In the genomic region with DNA sequence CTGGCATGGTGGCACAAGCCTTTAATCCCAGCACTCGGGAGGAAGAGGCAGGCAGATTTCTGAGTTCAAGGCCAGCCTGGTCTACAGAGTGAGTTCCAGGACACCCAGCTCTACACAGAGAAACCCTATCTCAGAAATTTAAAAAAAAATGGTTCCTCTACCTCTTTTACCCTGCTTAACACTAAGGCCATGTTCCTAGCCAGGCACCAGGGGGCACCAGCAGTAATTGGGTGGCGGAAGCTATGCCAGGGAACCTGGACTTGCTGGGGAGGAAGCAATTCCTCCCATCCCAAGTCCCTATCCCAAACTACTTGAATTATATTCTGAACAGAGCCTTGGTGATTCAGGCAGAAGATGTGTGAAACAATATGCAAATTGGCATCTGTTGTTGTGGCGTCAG, we compare ENCODE assay signal across 16 mouse cellular contexts. TPM values are rescaled to one million over a fixed set of nuclear protein-coding genes. Genes with fewer than 3 reads are reported as not detected.
A peak's percentile ranks its signal among the peaks of the same experiment; 100 is the strongest.
DNase-seq lines count a peak whose midpoint lies in the region; ATAC-seq and TF ChIP-seq lines count a peak whose summit lies in the region.
"Had no signal": no experiment of that assay in that cellular context is flagged by ENCODE, and none has a peak within 500 bp of the region (broad histone marks: within the 10 kb centered on the region; RNA-seq: fewer than 3 reads in every experiment).

No protein-coding gene starts in this region.

- H3K36me3 ChIP-seq in liver, adult 2 months (ENCODE audit: control insufficient read depth, insufficient read depth, low read length) = no peaks in the 10 kb centered on the region
- no peaks in the 10 kb centered on the region for H3K36me3 ChIP-seq in liver, embryonic 12.5 days
- H3K36me3 ChIP-seq: neural tube, embryonic 15.5 days had no signal

- no peak overlapping the region for H3K4me2 ChIP-seq in liver, embryonic 12.5 days
- H3K4me2 ChIP-seq: neural tube, embryonic 15.5 days had no signal

- no peak overlapping the region for H3K27ac ChIP-seq in liver, adult 2 months (replicated peaks; ENCODE audit: insufficient read depth, low read depth, low read length)
- H3K27ac ChIP-seq in liver, embryonic 12.5 days = no peak overlapping the region
- H3K27ac ChIP-seq: neural tube, embryonic 15.5 days had no signal

- WGBS in liver, adult 2 months = 84% methylated on average over 3 of the region's 3 CpGs
- whole genome bisulfite sequencing in liver, embryonic 12.5 days (ENCODE audit: insufficient replicate concordance) = 67% methylated on average over 3 of the region's 3 CpGs

- no peak overlapping the region for H3K9ac ChIP-seq in liver, adult 2 months (ENCODE audit: low read depth, low read length)
- no peak overlapping the region for H3K9ac ChIP-seq in liver, embryonic 12.5 days
- H3K9ac ChIP-seq: neural tube, embryonic 15.5 days had no signal

- H3K9me3 ChIP-seq in liver, embryonic 12.5 days (replicated peaks) = no peaks in the 10 kb centered on the region
- H3K9me3 ChIP-seq: neural tube, embryonic 15.5 days had no signal

- no peak for ATAC-seq in liver, embryonic 12.5 days
- ATAC-seq: midbrain, embryonic 16.5 days; Patski had no signal

- no peaks in the 10 kb centered on the region for H3K4me1 ChIP-seq in liver, adult 2 months (ENCODE audit: control insufficient read depth, insufficient read depth, low read length)
- 0 out of 2 replicates have a peak, but pooled peaks cover 5% of the 10 kb centered on the region for H3K4me1 ChIP-seq in liver, embryonic 12.5 days

- no peak overlapping the region for H3K4me3 ChIP-seq in liver, adult 2 months (ENCODE audit: insufficient read depth, low read depth, low read length)
- no peak overlapping the region for H3K4me3 ChIP-seq in liver, embryonic 12.5 days
- H3K4me3 ChIP-seq: neural tube, embryonic 15.5 days had no signal

- TF ChIP-seq POLR2A in liver, adult 2 months (IDR thresholded peaks at IDR 0.05; ENCODE audit: extremely low read depth, insufficient read depth, low read length) = no peak

- DNase-seq in adrenal gland, postnatal 10 days = peak; percentile 46
- no peak for DNase-seq in adrenal gland, postnatal 4 days (ENCODE audit: low spot score in 2 of 2)
- DNase-seq in liver, adult 2 months (ENCODE audit: extremely low read depth, low read depth, low spot score) = no peak
- DNase-seq in 3T3-L1 (ENCODE audit: low read depth, low spot score) = peak; percentile 25
- DNase-seq in brain, adult 2 months (ENCODE audit: low read depth, low spot score) = peak; percentile 30
- DNase-seq in heart, adult 18-20 months = no peak
- no peak for DNase-seq in layer of hippocampus, postnatal 10 days (ENCODE audit: low spot score in 2 of 2)
- DNase-seq: heart, adult 11 months; heart, postnatal 36 days; left cerebral cortex, postnatal 4 days; right cerebral cortex, postnatal 14 days had no signal

- no peaks in the 10 kb centered on the region for H3K27me3 ChIP-seq in liver, adult 2 months (ENCODE audit: control insufficient read depth, insufficient read depth, low read length)
- H3K27me3 ChIP-seq in liver, embryonic 12.5 days (replicated peaks) = peaks cover 34% of the 10 kb centered on the region; the same call in 1 of the 2 replicates
- H3K27me3 ChIP-seq: neural tube, embryonic 15.5 days had no signal

- peak; percentile 40 for TF ChIP-seq CTCF in liver, adult 2 months (IDR thresholded peaks at IDR 0.05; ENCODE audit: low read depth, low read length)

- H3K79me2 ChIP-seq in liver, adult 2 months (ENCODE audit: control insufficient read depth, insufficient read depth, low read length) = no peaks in the 10 kb centered on the region

RNA-seq across cellular contexts. Expression of a gene that starts 9.8 kb away (rescaled TPM):
- 1 to 10 TPM; 4.3 to 6.3 TPM for total RNA-seq in adrenal gland, postnatal 10 days (2021)
- total RNA-seq in adrenal gland, postnatal 4 days (2021) = 1 to 10 TPM; 6.6 to 7.2 TPM
- under 0.01 and 0.13 TPM in 2 replicates for total RNA-seq in liver, adult 2 months (2014; rRNA removed)
- polyA plus RNA-seq in liver, adult 2 months (2012; rRNA removed) = 0.06 TPM in 1 of 2 replicates, not detected in the other
- 0.12 TPM in 1 of 2 replicates, not detected in the other for polyA plus RNA-seq in liver, embryonic 12.5 days (2016; fragmentation: Nextera tagmentation; extraction: Ambion mirVana)
- total RNA-seq in heart, adult 18-20 months (2021) = 1 to 10 TPM; 1.5 to 2.0 TPM
- total RNA-seq in layer of hippocampus, postnatal 10 days (2021) = 10 to 100 TPM; 28.5 to 30.3 TPM
- total RNA-seq: common myeloid progenitor, adult 5-6 weeks had no signal

Comparison
In these comparisons a context has a peak if more than half of its experiments do, and no peak if none do; other contexts are left out.
1. DNase-seq: peak in adrenal gland, postnatal 10 days (single experiment), 3T3-L1 (single experiment) and brain, adult 2 months (single experiment); none in adrenal gland, postnatal 4 days (0 of 2), liver, adult 2 months (single experiment), heart, adult 18-20 months (0 of 2) and layer of hippocampus, postnatal 10 days (0 of 2).